Mouse (Mus musculus): ENCODE measurements around the gene Trpv4. TPM values are rescaled to one million over a fixed set of nuclear protein-coding genes. Genes with fewer than 3 reads are reported as not detected.

Trpv4 gene
- 0.46 and 0.86 TPM in 2 replicates for polyA plus RNA-seq (2014; fragmentation: Nextera tagmentation; extraction: Ambion mirVana)

DNA sequence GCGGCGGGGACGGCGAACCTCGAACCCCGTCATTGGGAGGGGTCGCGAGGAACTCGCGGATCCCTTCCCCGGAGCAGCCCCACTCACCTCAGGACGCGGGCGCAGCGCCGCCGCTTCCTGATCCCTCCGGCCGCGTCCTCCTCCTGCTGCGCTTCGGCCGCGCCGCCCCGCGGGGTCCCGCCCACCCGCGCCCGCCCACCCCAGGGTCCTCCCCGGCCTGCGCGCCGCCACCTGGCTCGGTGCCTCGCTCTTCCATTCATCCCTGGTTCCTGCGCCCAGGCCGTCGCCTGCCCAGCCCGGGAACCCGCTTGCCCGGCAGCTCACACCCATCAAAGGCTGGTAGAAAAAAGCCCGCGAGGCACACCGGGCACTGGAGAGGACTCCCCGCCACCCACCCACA lies at the start of gene Trpv4:
Trpv4 (minus strand) TSS at position 167 of the 400 bp plus-strand sequence.
- peak within 1 kb of the TSS; percentile 42; the same call in 1 of the 2 replicates for H3K9ac ChIP-seq (replicated peaks; ENCODE audit: low read length)
- H3K36me3 ChIP-seq (ENCODE audit: control insufficient read depth, insufficient read depth, low read length), result no peaks in the 10 kb centered on the region
- no peaks in the 10 kb centered on the region for H3K9me3 ChIP-seq (ENCODE audit: control insufficient read depth, low read length)
- H3K4me1 ChIP-seq (ENCODE audit: control insufficient read depth, insufficient read depth, low read length), result 0 out of 2 replicates have a peak, but pooled peaks cover 5% of the 10 kb centered on the region
- WGBS, result under 1% methylated on average over 47 of the region's 47 CpGs
- DNase-seq, result no peak
- peaks cover 32% of the 10 kb centered on the region for H3K27me3 ChIP-seq (ENCODE audit: control insufficient read depth, insufficient read depth, low read length)
- H3K4me2 ChIP-seq (ENCODE audit: low read length), result peak within 1 kb of the TSS; percentile 58
- peak within 1 kb of the TSS; percentile 31 for H3K4me3 ChIP-seq (replicated peaks; ENCODE audit: low read depth, low read length)
- no peak for ATAC-seq (ENCODE audit: low FRiP score, low TSS enrichment)
- H3K27ac ChIP-seq (replicated peaks; ENCODE audit: low read depth, low read length), result no peak within 1 kb of the TSS

DNA sequence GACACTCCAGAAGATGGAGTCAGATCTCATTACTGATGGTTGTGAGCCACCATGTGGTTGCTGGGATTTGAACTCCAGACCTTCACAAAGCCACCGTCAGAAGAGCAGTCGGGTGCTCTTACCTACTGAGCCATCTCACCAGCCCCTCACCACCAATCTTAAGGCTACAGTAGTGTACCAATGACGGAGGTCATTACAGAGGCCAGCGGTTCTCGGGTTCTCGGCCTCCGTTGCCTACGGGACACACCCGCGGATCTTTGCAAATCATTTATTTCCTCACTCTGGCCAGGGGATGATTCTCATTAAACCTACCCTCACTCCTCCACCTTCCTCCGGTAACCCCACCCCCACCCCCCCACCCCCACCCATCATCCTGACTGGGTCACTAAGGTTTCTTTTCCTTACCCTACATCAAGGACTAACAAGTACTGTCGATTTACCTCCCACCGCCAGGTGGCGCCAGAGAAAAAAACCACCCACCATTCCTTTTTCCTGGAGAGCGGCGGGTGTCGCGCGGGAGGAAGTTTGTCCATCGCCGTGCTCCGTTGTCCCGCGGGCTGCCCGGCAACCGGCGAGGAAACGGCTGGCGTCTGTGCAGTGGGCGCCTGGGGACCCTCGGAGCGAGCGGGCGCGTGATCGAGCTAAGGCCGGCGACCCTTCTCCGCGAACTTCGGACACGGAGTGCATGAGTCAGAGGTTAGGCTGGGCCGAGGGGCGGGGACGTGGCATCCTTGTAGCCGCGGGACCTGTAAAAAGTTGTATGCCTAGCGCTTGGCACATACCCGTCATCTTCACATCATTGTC lies 49.2 kb upstream of the Trpv4 start, which contains the start of gene Tchp:
Tchp (plus strand) TSS at position 496 of the 804 bp plus-strand sequence.
- 4% methylated on average over 48 of the region's 49 CpGs for WGBS
- ATAC-seq (ENCODE audit: low FRiP score, low TSS enrichment) (peak; percentile 79), DNase-seq (peak; percentile 97)
- Histone ChIP-seq H3K4me1 (ENCODE audit: control insufficient read depth, insufficient read depth, low read length) (0 out of 2 replicates have a peak, but pooled peaks cover 5% of the 10 kb centered on the region), H3K9me3 (ENCODE audit: control insufficient read depth, low read length) (no peaks in the 10 kb centered on the region), H3K36me3 (ENCODE audit: control insufficient read depth, insufficient read depth, low read length) (peaks cover 16% of the 10 kb centered on the region), H3K27ac (replicated peaks; ENCODE audit: low read depth, low read length) (no peak within 1 kb of the TSS), H3K4me3 (replicated peaks; ENCODE audit: low read depth, low read length) (peak within 1 kb of the TSS; percentile 81), H3K4me2 (ENCODE audit: low read length) (peak within 1 kb of the TSS; percentile 71), H3K27me3 (ENCODE audit: control insufficient read depth, insufficient read depth, low read length) (no peaks in the 10 kb centered on the region), H3K9ac (replicated peaks; ENCODE audit: low read length) (peak within 1 kb of the TSS; percentile 73)

DNA sequence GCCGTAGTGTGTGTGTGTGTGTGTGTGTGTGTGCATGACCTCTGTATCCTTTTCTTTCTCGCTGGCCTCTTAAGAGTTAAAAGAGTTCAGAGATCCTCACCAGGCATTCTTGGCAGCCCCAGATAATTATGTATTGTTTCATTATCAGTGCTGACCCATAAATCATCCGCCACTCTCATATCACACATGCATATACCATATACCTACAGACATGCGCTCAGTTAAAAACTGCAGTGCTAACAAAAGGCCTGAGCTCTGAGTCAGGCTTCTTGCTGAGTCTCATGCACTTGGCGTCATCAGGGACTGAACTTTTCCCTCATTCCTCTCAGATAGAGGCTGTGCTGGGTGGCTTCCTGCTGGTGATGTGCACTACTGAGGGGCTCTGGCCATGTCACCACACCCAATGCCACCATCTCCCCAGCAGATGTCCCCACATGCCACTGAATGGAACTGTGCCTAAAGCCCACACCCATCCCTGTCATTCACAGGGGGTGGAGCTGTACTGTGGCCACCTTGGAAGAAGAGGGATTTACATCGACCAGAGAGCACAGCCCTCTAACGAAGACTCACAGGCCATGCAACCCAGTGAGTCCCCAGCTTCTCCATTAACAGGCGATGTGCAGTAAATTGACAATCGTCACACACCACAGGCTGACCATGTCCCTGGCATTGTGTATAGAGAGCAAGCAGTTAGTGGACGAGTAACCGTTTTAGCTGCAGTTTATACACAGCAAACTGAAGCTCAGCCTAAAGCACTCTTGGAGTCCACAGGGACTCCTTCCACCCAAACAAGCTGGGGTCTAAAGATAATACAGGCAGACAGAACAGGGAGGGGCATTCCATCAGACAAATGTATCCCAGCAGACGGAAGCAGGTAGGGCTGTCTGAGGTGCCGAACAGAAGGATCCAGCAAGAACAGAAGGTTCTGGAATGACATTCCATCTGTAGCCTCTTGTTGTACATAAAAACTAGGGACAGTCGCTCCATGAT lies 44.5 kb upstream of the Trpv4 start:
- no peak overlapping the region for H3K4me3 ChIP-seq (replicated peaks; ENCODE audit: low read depth, low read length)
- H3K36me3 ChIP-seq (ENCODE audit: control insufficient read depth, insufficient read depth, low read length), result no peaks in the 10 kb centered on the region
- no peak for ATAC-seq (ENCODE audit: low FRiP score, low TSS enrichment)
- no peak overlapping the region for H3K27ac ChIP-seq (replicated peaks; ENCODE audit: low read depth, low read length)
- H3K9ac ChIP-seq (replicated peaks; ENCODE audit: low read length), result no peak overlapping the region
- H3K4me2 ChIP-seq (ENCODE audit: low read length), result no peak overlapping the region
- 65% methylated on average over 14 of the region's 14 CpGs for WGBS
- H3K27me3 ChIP-seq (ENCODE audit: control insufficient read depth, insufficient read depth, low read length), result no peaks in the 10 kb centered on the region
- peak; percentile 50 for DNase-seq
- H3K4me1 ChIP-seq (ENCODE audit: control insufficient read depth, insufficient read depth, low read length), result no peaks in the 10 kb centered on the region
- H3K9me3 ChIP-seq (ENCODE audit: control insufficient read depth, low read length), result no peaks in the 10 kb centered on the region

DNA sequence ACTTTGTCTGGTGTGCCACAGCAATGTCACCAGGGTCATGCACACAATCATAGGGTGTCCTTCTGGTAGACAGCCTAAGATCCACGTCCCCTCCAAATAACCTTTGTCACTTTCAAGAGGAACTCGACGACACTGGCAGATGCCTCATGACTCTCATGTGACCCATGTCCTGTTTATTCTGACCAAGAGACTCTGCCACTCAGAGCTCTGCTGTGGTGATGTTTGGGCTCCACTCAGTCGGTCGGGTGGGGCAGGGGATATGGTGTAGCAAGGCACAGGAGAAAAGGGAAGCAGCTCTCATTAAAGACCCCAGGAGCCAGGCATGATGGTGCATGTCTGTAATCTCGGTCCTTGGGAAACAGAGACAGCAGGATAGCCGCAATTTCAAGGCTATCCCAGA lies 40.8 kb upstream of the Trpv4 start:
- DNase-seq (no peak), ATAC-seq (ENCODE audit: low FRiP score, low TSS enrichment) (no peak)
- 78% methylated on average over 7 of the region's 7 CpGs for WGBS

DNA sequence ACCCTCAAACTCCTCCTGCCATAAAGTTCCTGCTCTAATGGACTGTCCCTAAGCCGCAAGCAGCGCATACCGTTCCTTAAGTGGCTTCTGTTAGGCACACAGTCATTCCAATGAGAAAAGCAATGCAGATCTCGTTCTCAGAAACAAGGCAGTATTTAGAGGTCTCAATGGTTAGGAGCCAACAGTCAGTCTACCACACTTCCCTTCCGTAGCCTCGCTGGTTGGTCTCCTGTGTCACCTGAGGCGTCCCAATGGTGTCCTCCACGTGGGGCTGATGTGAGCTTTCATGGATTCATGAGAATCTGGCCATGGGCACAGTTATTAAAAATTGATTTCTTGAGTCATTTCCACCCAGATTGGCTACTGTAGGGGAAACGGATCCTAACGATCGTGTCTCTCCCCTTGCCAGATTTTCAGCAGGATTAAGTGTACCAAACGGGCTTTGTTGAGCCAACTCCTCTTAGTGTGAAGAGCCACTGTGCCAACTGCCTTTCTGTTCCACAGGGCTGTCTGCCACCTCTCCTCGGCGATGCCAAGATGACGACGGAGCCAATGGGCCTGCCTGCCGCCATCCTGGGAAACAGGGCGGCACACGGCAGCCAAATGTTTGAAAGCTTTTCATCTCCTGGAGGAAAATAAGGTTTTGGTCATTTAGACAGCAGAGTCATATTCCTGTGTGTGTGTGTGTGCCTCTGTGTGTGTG lies 40.0 kb upstream of the Trpv4 start:
- no peaks in the 10 kb centered on the region for H3K4me1 ChIP-seq (ENCODE audit: control insufficient read depth, insufficient read depth, low read length)
- 85% methylated on average over 19 of the region's 19 CpGs for WGBS
- H3K27ac ChIP-seq (replicated peaks; ENCODE audit: low read depth, low read length), result no peak overlapping the region
- no peaks in the 10 kb centered on the region for H3K9me3 ChIP-seq (ENCODE audit: control insufficient read depth, low read length)
- ATAC-seq (ENCODE audit: low FRiP score, low TSS enrichment) (no peak), DNase-seq (peak; percentile 44)
- H3K36me3 ChIP-seq (ENCODE audit: control insufficient read depth, insufficient read depth, low read length), result no peaks in the 10 kb centered on the region
- no peak overlapping the region for H3K4me2 ChIP-seq (ENCODE audit: low read length)
- no peak overlapping the region for H3K4me3 ChIP-seq (replicated peaks; ENCODE audit: low read depth, low read length)
- no peak overlapping the region for H3K9ac ChIP-seq (replicated peaks; ENCODE audit: low read length)
- no peaks in the 10 kb centered on the region for H3K27me3 ChIP-seq (ENCODE audit: control insufficient read depth, insufficient read depth, low read length)

More for the DNA sequence above, 40.8 kb upstream of the Trpv4 start:
- Histone ChIP-seq H3K4me1 (ENCODE audit: control insufficient read depth, insufficient read depth, low read length) (no peaks in the 10 kb centered on the region), H3K9ac (replicated peaks; ENCODE audit: low read length) (no peak overlapping the region), H3K4me2 (ENCODE audit: low read length) (no peak overlapping the region), H3K27me3 (ENCODE audit: control insufficient read depth, insufficient read depth, low read length) (no peaks in the 10 kb centered on the region), H3K36me3 (ENCODE audit: control insufficient read depth, insufficient read depth, low read length) (no peaks in the 10 kb centered on the region), H3K9me3 (ENCODE audit: control insufficient read depth, low read length) (no peaks in the 10 kb centered on the region), H3K4me3 (replicated peaks; ENCODE audit: low read depth, low read length) (no peak overlapping the region), H3K27ac (replicated peaks; ENCODE audit: low read depth, low read length) (no peak overlapping the region)

DNA sequence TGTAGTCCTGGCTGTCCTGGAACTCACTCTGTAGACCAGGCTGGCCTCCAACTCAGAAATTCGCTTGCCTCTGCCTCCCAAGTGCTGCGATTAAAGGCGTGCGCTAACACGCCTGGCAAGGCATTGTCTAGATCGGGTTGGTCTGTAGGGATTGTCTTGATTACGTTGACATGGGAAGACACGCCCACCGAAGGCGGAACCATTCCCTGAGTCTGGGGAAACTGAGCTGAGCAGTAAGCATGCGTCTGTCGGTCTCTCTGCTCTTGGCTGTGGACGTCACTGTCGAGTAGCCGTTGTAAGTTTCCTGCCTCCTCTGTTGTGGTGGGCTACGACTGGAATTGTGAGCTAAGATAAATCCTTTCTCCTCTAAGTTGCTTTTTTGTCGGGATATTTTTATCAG lies 38.7 kb upstream of the Trpv4 start:
- 85% methylated on average over 17 of the region's 17 CpGs for WGBS

DNA sequence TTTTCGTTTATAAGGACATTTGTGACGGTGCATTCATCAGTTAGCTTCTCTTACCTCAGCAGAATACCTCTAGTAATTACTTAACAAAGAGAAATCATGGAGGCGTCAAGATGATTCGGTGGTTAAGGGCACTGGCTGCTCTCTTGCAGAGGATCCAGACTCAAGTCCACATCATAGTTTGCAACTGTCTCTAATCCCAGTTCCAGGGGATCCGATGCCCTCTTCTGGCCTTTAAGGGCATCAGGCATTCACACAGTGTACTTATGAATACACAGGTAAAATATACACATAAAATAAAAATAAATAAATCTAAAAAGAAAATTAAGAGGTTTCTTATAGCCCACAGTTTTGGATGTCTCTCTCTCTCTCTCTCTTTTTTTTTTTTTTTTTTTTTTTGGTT lies 37.6 kb upstream of the Trpv4 start:
- no peak overlapping the region for H3K4me3 ChIP-seq (replicated peaks; ENCODE audit: low read depth, low read length)
- 76% methylated on average over 5 of the region's 5 CpGs for WGBS
- DNase-seq (no peak), ATAC-seq (ENCODE audit: low FRiP score, low TSS enrichment) (no peak)
- no peak overlapping the region for H3K9ac ChIP-seq (replicated peaks; ENCODE audit: low read length)
- H3K27ac ChIP-seq (replicated peaks; ENCODE audit: low read depth, low read length), result no peak overlapping the region
- no peaks in the 10 kb centered on the region for H3K9me3 ChIP-seq (ENCODE audit: control insufficient read depth, low read length)
- no peaks in the 10 kb centered on the region for H3K36me3 ChIP-seq (ENCODE audit: control insufficient read depth, insufficient read depth, low read length)
- no peaks in the 10 kb centered on the region for H3K27me3 ChIP-seq (ENCODE audit: control insufficient read depth, insufficient read depth, low read length)
- H3K4me2 ChIP-seq (ENCODE audit: low read length), result no peak overlapping the region
- peaks cover 3% of the 10 kb centered on the region; the same call in 1 of the 2 replicates for H3K4me1 ChIP-seq (ENCODE audit: control insufficient read depth, insufficient read depth, low read length)

More for the DNA sequence above, 38.7 kb upstream of the Trpv4 start:
- no peaks in the 10 kb centered on the region for H3K27me3 ChIP-seq (ENCODE audit: control insufficient read depth, insufficient read depth, low read length)
- no peak overlapping the region for H3K4me3 ChIP-seq (replicated peaks; ENCODE audit: low read depth, low read length)
- DNase-seq, result no peak
- H3K9ac ChIP-seq (replicated peaks; ENCODE audit: low read length), result no peak overlapping the region
- no peak overlapping the region for H3K27ac ChIP-seq (replicated peaks; ENCODE audit: low read depth, low read length)
- H3K4me1 ChIP-seq (ENCODE audit: control insufficient read depth, insufficient read depth, low read length), result no peaks in the 10 kb centered on the region
- H3K36me3 ChIP-seq (ENCODE audit: control insufficient read depth, insufficient read depth, low read length), result no peaks in the 10 kb centered on the region
- H3K9me3 ChIP-seq (ENCODE audit: control insufficient read depth, low read length), result no peaks in the 10 kb centered on the region
- ATAC-seq (ENCODE audit: low FRiP score, low TSS enrichment), result no peak
- no peak overlapping the region for H3K4me2 ChIP-seq (ENCODE audit: low read length)
